Mouse (Mus musculus): Measurements from ENCODE around the gene Adam33. TPM values are rescaled to one million over a fixed set of nuclear protein-coding genes. Genes with fewer than 3 reads are reported as not detected.
"Not testable (repeated sequence)": the region's sequence is repeated elsewhere in the genome, so short reads cannot be mapped to it uniquely, and the experiment has no call there.

Gene Adam33
- polyA plus RNA-seq, 1 experiment from 2014 or later = 2.3 TPM

DNA sequence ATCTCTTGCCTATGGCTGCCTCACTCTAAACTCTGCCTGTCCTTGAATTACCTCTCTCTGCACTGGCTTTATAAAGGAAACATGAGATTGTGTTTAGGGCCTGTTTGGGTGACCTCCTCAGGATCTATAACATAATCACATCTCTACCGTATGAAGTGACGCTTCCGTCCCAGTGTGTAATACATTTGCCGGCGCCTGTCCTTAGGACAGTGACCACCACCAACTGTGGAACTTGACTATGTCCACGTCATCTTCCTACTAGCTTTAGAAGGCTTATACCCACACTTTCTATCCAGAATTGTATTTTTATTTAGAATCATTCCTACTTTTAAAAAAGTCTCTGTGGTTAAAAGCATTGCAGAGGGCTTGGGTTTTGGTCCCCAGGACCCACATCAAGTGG is 25.4 kb downstream of the Adam33 start:
- H3K4me2 ChIP-seq (replicated peaks) = no peak overlapping the region
- no peaks in the 10 kb centered on the region for H3K36me3 ChIP-seq
- ATAC-seq (ENCODE audit: low FRiP score) = no peak
- peaks cover 12% of the 10 kb centered on the region for H3K4me1 ChIP-seq
- peaks cover 46% of the 10 kb centered on the region for H3K27me3 ChIP-seq
- no peak overlapping the region for H3K27ac ChIP-seq
- no peak overlapping the region for H3K9ac ChIP-seq
- H3K4me3 ChIP-seq = no peak overlapping the region
- WGBS = 91% methylated on average over 6 of the region's 6 CpGs
- 0 out of 2 replicates have a peak, but pooled peaks cover 4% of the 10 kb centered on the region for H3K9me3 ChIP-seq (replicated peaks)

DNA sequence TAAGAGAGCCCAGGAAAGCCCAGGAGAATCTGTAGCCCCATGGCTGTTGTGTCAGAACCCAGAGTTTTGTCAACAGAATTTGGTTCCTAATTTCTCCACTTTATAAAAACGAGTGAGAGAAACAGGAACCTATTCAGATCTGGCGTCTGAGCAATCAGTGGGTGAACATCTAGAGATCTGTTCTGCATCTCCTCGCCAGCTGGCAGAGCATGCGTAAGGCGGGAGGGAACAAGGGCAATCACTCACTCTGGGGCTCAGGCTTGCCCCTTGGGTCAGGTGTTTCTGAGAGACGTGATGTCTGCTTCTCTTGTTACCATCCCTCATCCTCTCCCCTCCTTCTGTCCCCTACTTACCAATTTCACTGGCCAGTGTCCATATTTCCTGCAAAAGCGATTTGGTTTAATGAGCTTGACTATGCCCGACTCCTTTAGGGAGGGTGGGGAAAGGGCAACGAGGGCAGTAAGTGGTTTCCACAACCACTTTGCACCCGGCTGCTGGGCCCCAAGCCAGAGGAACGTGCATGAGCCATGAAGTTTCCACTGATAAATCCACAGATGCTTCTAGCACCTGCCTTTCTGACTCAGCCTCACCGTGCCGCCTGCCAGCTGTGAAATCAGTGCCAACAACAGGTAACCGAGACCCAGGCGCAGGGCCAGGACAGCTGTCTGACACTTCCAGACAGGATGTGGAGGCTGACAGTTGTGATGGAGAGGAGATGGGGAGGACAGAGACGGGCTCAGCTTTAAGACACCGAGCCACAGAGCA is 26.2 kb downstream of the Adam33 start:
- H3K27ac ChIP-seq = no peak overlapping the region
- H3K36me3 ChIP-seq = no peaks in the 10 kb centered on the region
- 67% methylated on average over 17 of the region's 17 CpGs for WGBS
- H3K4me2 ChIP-seq (replicated peaks) = no peak overlapping the region
- ATAC-seq (ENCODE audit: low FRiP score) = no peak
- no peak overlapping the region for H3K9ac ChIP-seq
- H3K4me3 ChIP-seq = no peak overlapping the region
- peaks cover 38% of the 10 kb centered on the region for H3K27me3 ChIP-seq
- 0 out of 2 replicates have a peak, but pooled peaks cover 4% of the 10 kb centered on the region for H3K9me3 ChIP-seq (replicated peaks)
- peaks cover 12% of the 10 kb centered on the region for H3K4me1 ChIP-seq

DNA sequence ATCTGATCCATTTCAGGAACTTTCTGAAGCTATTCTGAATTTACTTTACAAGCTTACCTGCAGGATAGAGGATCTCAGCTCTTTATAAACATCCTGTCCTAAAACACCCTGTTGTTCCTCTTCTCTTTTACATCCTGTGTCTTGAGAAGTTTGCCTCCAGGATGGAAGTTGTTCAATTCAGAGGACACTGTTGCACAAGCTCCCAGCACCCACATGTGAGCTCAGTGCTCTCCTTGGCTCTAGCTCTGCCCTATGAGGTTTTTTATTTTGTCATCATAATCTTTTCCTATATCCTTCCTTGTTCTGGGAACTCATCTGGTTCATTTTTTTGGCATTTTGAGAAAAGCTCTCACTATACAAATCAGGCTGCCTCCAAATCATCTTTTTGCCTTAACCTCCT is 26.9 kb downstream of the Adam33 start:
- H3K27me3 ChIP-seq = peaks cover 32% of the 10 kb centered on the region
- 0 out of 2 replicates have a peak, but pooled peaks cover 4% of the 10 kb centered on the region for H3K9me3 ChIP-seq (replicated peaks)
- H3K4me2 ChIP-seq (replicated peaks) = no peak overlapping the region
- no peak for ATAC-seq (ENCODE audit: low FRiP score)
- H3K27ac ChIP-seq = no peak overlapping the region
- no peak overlapping the region for H3K4me3 ChIP-seq
- peaks cover 12% of the 10 kb centered on the region for H3K4me1 ChIP-seq
- no peaks in the 10 kb centered on the region for H3K36me3 ChIP-seq
- no peak overlapping the region for H3K9ac ChIP-seq

DNA sequence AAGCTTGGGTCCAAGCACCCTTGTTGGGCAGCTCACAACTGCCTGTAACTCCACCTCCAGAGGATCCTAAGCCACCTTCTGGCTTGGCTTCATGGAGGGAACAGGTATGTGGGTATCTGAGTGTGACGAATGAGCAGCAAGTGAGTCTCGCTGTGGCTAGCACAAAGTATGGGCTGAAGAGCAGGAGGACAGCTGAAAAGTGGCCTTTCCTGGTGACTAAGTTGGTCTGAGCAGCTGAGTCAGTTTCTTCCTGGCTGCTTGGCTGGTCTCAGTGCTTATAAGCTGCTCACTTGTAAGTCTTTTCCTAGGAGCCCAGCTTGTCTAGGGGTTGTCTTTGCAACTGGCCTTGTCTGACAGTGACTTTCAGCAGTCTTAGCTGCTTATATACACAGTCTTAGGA is 27.3 kb downstream of the Adam33 start:
- Histone ChIP-seq H3K9ac (no peak overlapping the region), H3K4me1 (peaks cover 9% of the 10 kb centered on the region), H3K36me3 (no peaks in the 10 kb centered on the region), H3K27ac (no peak overlapping the region), H3K27me3 (peaks cover 28% of the 10 kb centered on the region), H3K4me2 (replicated peaks) (no peak overlapping the region), H3K9me3 (replicated peaks) (0 out of 2 replicates have a peak, but pooled peaks cover 4% of the 10 kb centered on the region), H3K4me3 (no peak overlapping the region)
- ATAC-seq (ENCODE audit: low FRiP score) = no peak
- 95% methylated on average over 2 of the region's 2 CpGs for WGBS

DNA sequence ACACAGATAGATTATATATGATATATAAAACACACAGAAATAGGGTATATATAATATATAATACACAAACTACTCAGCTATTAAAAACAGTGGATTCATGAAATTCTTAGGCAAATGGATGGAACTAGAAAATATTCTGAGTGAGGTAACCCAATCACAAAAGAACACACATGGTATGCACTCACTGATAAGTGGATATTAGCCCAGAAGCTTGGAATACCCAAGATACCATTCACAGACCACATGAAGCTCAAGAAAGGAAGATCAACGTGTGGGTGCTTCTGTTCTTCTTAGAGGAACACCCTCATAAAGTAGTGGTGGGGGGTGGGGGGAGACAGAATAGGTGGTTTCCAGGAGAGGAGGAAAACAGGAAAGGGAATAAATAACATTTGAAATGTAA is 32.2 kb downstream of the Adam33 start:
- H3K36me3 ChIP-seq = peaks cover 14% of the 10 kb centered on the region
- H3K4me3 ChIP-seq; H3K9me3 ChIP-seq (replicated peaks); H3K4me1 ChIP-seq; ATAC-seq (ENCODE audit: low FRiP score); H3K27me3 ChIP-seq; H3K27ac ChIP-seq; H3K9ac ChIP-seq; H3K4me2 ChIP-seq (replicated peaks): not testable (repeated sequence)
- 67% methylated on average over 1 of the region's 1 CpGs for WGBS

DNA sequence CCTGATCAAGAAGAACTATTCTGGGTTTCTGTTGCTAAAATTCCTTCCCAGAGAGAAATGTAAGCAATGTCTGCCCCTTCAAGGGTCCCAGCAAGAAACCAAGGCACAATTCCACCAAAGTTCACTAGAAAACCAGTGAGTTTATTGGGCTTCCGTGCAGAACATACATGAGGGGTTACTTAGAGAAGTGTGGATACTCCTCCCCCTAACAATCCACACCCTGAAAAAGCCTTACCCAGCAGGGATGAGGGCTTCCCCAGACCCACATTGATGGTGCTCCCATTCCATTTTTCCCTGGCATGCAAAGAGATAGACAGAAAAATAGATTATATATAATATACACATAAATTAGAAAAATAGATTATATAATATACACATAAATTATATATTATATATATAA is 32.6 kb downstream of the Adam33 start:
- 0 out of 2 replicates have a peak, but pooled peaks cover 4% of the 10 kb centered on the region for H3K9me3 ChIP-seq (replicated peaks)
- H3K27ac ChIP-seq = no peak overlapping the region
- 89% methylated on average over 1 of the region's 1 CpGs for WGBS
- H3K4me2 ChIP-seq (replicated peaks) = no peak overlapping the region
- H3K4me1 ChIP-seq = no peaks in the 10 kb centered on the region
- H3K36me3 ChIP-seq = peaks cover 18% of the 10 kb centered on the region
- H3K9ac ChIP-seq = no peak overlapping the region
- ATAC-seq (ENCODE audit: low FRiP score) = no peak
- H3K27me3 ChIP-seq = no peaks in the 10 kb centered on the region
- H3K4me3 ChIP-seq = no peak overlapping the region

DNA sequence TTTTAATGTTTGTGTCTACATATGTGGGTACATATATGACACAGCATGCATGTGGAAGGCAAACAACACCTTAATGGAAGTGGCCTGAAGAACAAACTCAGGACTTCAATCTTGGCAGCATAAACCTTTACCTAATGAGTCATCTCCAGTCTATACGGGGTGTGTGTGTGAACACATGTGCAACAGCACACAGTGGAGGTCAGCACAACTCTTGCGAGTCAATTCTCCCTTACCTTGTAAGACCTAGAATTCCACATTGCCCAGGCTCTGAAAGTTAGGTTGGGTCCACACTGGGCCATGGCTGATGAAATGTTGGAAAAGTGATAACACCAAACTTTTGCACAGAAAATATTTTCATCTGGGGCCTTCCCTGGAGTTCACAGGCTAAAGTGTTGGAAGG is 33.1 kb downstream of the Adam33 start:
- ATAC-seq (ENCODE audit: low FRiP score) = no peak
- WGBS = 98% methylated on average over 2 of the region's 2 CpGs
- no peaks in the 10 kb centered on the region for H3K27me3 ChIP-seq
- no peak overlapping the region for H3K9ac ChIP-seq
- 0 out of 2 replicates have a peak, but pooled peaks cover 4% of the 10 kb centered on the region for H3K9me3 ChIP-seq (replicated peaks)
- H3K4me1 ChIP-seq = no peaks in the 10 kb centered on the region
- H3K4me3 ChIP-seq = no peak overlapping the region
- H3K4me2 ChIP-seq (replicated peaks) = no peak overlapping the region
- H3K27ac ChIP-seq = no peak overlapping the region
- H3K36me3 ChIP-seq = peaks cover 22% of the 10 kb centered on the region

DNA sequence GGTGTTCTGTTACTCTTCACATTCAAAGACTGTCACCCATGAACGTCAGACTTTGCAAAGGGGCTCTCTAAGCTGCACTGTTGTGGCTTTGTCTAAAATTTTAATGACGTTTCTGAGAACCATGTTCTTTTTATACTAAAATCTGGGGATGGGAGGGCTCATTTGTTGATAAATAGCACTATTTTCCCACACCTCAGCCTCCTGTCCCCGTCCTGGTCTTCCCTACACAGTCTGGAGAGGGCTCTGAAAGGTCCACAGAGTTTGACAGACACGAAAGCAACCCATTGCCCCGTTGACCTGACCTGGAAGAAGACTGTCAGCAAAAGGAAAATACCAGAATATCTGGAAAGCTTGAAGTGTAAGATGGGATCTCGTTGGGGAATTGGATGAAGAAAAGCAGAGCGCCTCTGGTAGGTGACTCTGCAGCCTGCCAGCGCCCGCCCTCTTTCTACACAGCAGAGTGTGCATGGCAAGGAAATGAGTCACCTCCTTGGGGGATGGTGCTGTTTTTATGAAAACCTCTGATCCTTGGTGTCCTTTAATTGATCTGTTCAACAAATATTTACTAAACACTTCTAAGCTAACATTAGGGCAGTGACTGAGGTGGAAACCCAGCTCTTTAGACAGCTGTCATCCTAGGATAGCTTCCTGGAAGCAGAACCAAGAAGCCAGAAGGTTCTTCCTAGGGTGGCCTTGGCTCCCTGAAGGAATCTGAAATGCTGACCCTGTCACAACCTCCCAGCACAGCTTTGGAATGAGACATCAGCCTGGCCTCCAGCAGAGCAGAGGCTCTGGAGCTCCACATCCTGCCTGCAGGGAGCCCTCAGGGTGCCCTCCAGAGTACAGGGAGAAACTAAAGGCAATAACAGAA is 34.3 kb downstream of the Adam33 start:
- Histone ChIP-seq H3K4me3 (no peak overlapping the region), H3K9ac (no peak overlapping the region), H3K4me1 (no peaks in the 10 kb centered on the region), H3K27me3 (no peaks in the 10 kb centered on the region), H3K4me2 (replicated peaks) (no peak overlapping the region), H3K9me3 (replicated peaks) (0 out of 2 replicates have a peak, but pooled peaks cover 4% of the 10 kb centered on the region), H3K36me3 (peaks cover 32% of the 10 kb centered on the region), H3K27ac (0 out of 2 replicates have a peak overlapping the region, but pooled peaks have one; percentile 2)
- WGBS = 77% methylated on average over 9 of the region's 9 CpGs
- ATAC-seq (ENCODE audit: low FRiP score) = no peak

DNA sequence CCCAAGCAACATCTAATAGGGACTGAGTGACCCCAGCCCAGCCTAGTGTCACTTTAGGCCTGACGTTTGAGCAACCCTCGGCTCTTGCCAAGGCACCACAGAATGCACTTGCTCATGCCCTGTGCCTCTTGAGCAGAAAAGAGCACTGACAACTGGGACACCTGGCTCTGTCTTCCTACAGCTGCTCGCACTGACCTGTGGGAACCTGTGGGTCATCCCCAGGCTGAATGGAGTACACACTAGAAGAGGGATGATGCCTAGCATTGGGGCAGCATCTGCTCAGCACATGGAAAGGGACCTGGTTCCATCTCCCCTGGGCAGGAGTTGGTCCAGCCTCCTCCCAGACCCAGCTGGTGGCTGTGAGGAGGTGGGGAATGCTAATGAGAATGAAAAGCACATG is 36.7 kb downstream of the Adam33 start:
- Histone ChIP-seq H3K4me1 (no peaks in the 10 kb centered on the region), H3K4me3 (no peak overlapping the region), H3K36me3 (peaks cover 53% of the 10 kb centered on the region), H3K9ac (no peak overlapping the region), H3K9me3 (replicated peaks) (no peaks in the 10 kb centered on the region), H3K27ac (no peak overlapping the region), H3K4me2 (replicated peaks) (no peak overlapping the region), H3K27me3 (no peaks in the 10 kb centered on the region)
- no peak for ATAC-seq (ENCODE audit: low FRiP score)
- WGBS = 83% methylated on average over 3 of the region's 3 CpGs

DNA sequence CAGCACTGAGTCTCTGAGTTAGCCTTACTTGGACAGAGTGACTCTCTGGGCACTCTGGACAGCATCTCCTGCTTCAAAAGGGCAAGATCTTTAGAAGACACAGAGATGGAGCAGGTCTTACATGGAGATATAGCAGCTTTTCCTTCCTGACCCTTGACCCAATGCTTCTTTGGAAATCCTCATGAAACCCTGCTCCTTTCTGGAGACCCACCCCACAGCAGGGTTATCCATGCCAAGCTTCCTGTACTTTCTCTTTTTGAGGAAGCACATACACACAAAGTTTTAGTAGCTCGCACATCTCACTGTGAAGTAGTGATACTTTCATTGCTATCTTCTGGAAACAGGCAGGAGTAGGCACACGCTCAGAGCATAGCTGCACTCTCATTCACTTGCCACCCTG is 38.4 kb downstream of the Adam33 start:
- ATAC-seq (ENCODE audit: low FRiP score) = no peak
- no peaks in the 10 kb centered on the region for H3K4me1 ChIP-seq
- H3K9me3 ChIP-seq (replicated peaks) = no peaks in the 10 kb centered on the region
- no peak overlapping the region for H3K4me3 ChIP-seq
- no peak overlapping the region for H3K27ac ChIP-seq
- H3K9ac ChIP-seq = no peak overlapping the region
- peaks cover 59% of the 10 kb centered on the region for H3K36me3 ChIP-seq
- H3K27me3 ChIP-seq = no peaks in the 10 kb centered on the region
- WGBS = 95% methylated on average over 2 of the region's 2 CpGs
- H3K4me2 ChIP-seq (replicated peaks) = no peak overlapping the region

DNA sequence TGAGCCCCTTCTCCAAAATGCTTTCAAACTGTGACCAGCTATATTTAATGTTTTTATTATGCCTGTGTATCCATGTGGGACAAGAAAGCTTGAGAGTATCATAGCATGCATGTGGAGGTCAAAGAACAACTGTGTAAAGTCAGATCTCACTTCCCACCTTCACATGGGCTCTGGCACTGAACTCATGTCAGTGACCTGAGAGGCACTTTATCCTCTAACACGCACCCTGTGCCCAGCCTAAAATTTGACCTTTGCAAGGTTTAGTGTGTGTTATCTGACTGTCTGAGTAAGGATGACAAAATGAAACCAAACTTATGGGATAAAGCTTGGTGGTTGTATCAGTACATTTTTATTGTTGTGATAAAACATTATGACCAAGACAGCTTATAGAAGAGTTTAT is 53.0 kb downstream of the Adam33 start:
- no peak for ATAC-seq (ENCODE audit: low FRiP score)
- 94% methylated on average over 1 of the region's 1 CpGs for WGBS
- Histone ChIP-seq H3K9ac (no peak overlapping the region), H3K4me2 (replicated peaks) (no peak overlapping the region), H3K9me3 (replicated peaks) (no peaks in the 10 kb centered on the region), H3K36me3 (peaks cover 41% of the 10 kb centered on the region), H3K27me3 (no peaks in the 10 kb centered on the region), H3K27ac (no peak overlapping the region), H3K4me1 (no peaks in the 10 kb centered on the region), H3K4me3 (no peak overlapping the region)

DNA sequence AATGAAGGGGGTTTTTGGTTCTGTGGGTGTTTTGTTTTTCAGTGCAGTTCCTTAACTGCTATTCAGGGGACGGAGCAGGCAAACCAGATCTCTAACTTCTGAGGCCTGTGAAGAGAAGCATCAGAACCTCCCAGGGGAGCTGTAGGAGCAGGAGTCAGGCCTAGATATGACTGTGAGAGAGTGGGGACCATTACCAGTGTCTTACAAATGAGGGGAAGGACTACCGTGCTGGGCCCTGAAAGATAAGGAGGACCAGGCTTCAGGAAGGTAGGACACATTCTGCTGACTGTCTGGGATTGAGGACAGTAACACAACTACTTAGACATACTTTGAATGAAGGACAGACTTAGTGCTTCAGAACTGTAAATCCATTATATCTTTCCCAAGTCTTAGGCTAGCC is 54.5 kb downstream of the Adam33 start:
- Histone ChIP-seq H3K4me1 (no peaks in the 10 kb centered on the region), H3K9ac (no peak overlapping the region), H3K27ac (no peak overlapping the region), H3K36me3 (peaks cover 41% of the 10 kb centered on the region), H3K9me3 (replicated peaks) (no peaks in the 10 kb centered on the region), H3K4me2 (replicated peaks) (no peak overlapping the region), H3K27me3 (no peaks in the 10 kb centered on the region), H3K4me3 (no peak overlapping the region)
- ATAC-seq (ENCODE audit: low FRiP score) = no peak
- 91% methylated on average over 2 of the region's 2 CpGs for WGBS

Data from hindbrain, embryonic 12.5 days (tissue).